Mouse (Mus musculus): Measurements from ENCODE around the gene Kif21a. TPM values are rescaled to one million over a fixed set of nuclear protein-coding genes. Genes with fewer than 3 reads are reported as not detected.
A peak's percentile ranks its signal among the peaks of the same experiment; 100 is the strongest.

Kif21a gene
- total and polyA plus RNA-seq, 2 experiments from 2014 or later: 29.3 to 54.4 TPM

GRCm38 (mm10) chr15:90887466-90887865 lies 162.3 kb downstream of the Kif21a start:
- no peak overlapping the region for H3K4me2 ChIP-seq (ENCODE audit: low read depth, low read length)
- no peak overlapping the region for H3K4me3 ChIP-seq (ENCODE audit: low read length)
- no peaks in the 10 kb centered on the region for H3K9me3 ChIP-seq (ENCODE audit: low read length)
- DNase-seq (ENCODE audit: low spot score) (peak; percentile 64), ATAC-seq (peak; percentile 32; the same call in 1 of the 2 replicates)
- H3K27me3 ChIP-seq (ENCODE audit: insufficient read depth, low read length): no peaks in the 10 kb centered on the region
- no peaks in the 10 kb centered on the region for H3K36me3 ChIP-seq (ENCODE audit: insufficient read depth, low read length)
- no peak overlapping the region for H3K9ac ChIP-seq (replicated peaks; ENCODE audit: low read length)
- H3K4me1 ChIP-seq (ENCODE audit: insufficient read depth, low read length): 0 out of 2 replicates have a peak, but pooled peaks cover 4% of the 10 kb centered on the region
- WGBS: 44% methylated on average over 8 of the region's 8 CpGs
- H3K27ac ChIP-seq: no peak overlapping the region
- no peak for TF ChIP-seq CTCF (IDR thresholded peaks at IDR 0.05; ENCODE audit: low read depth)

Other genes starting within 250 kb of the Kif21a start
- 11.5 and 12.4 TPM in 2 replicates for gene Abcd2, start 141.9 kb upstream of the Kif21a start, total RNA-seq (2014; rRNA removed)
- 11.2 and 12.7 TPM in 2 replicates for gene Abcd2, start 141.9 kb upstream of the Kif21a start, polyA plus RNA-seq (2015; fragmentation: Nextera tagmentation; extraction: Ambion mirVana)
- gene CN725425, start 149.5 kb upstream of the Kif21a start, total RNA-seq (2014; rRNA removed): not detected in 2 replicates
- gene CN725425, start 149.5 kb upstream of the Kif21a start, polyA plus RNA-seq (2015; fragmentation: Nextera tagmentation; extraction: Ambion mirVana): 0.30 and 0.34 TPM in 2 replicates